Mouse (Mus musculus): ENCODE results near the gene Gm29776.

- TF ChIP-seq CTCF (conservative IDR thresholded peaks at IDR 0.05; ENCODE audit: insufficient read depth, insufficient read length, low read depth, low read length) (no peak), POLR2A (IDR thresholded peaks at IDR 0.05; ENCODE audit: low read depth, low read length) (no peak)
Observed at GRCm38 (mm10) chr14:54714617-54715081, 16.0 kb upstream of the Gm29776 start.

All from kidney, adult 2 months (tissue).